Mouse (Mus musculus) limb, embryonic 15.5 days (tissue): ENCODE results near the gene Piezo1. TPM values are rescaled to one million over a fixed set of nuclear protein-coding genes. Genes with fewer than 3 reads are reported as not detected.
"Not testable (repeated sequence)": the region's sequence is repeated elsewhere in the genome, so short reads cannot be mapped to it uniquely, and the experiment has no call there.

Source experiments
- ATAC-seq: fragments of 200-750 bp; cut with Nextera tagmentation; 2 replicates; pipeline ENCODE4 v1.8.0; 2017; ENCODE audit warnings: low read depth, moderate TSS enrichment; ENCODE audit not compliant: insufficient number of reproducible peaks, low FRiP score, low TSS enrichment
- H3K27ac ChIP-seq: fragments of 300-500 bp; sonication (generic); 2 replicates; pipeline ENCODE4 v1.5.1; 2015; ENCODE audit warnings: moderate library complexity, mild to moderate bottlenecking, inconsistent platforms
- H3K27me3 ChIP-seq: fragments of 300-500 bp; sonication (generic); 2 replicates; pipeline ENCODE4 v1.6.1; 2015; ENCODE audit warnings: inconsistent platforms
- H3K36me3 ChIP-seq: fragments of 300-500 bp; sonication (generic); 2 replicates; pipeline ENCODE4 v1.6.1; 2015; ENCODE audit warnings: inconsistent platforms
- H3K4me1 ChIP-seq: fragments of 300-500 bp; sonication (generic); 2 replicates; pipeline ENCODE4 v1.6.1; 2015; ENCODE audit warnings: inconsistent platforms
- H3K4me2 ChIP-seq: fragments of 300-500 bp; sonication (generic); 2 replicates; pipeline ENCODE4 v1.6.1; 2015; ENCODE audit warnings: mild to moderate bottlenecking, inconsistent platforms
- H3K4me3 ChIP-seq: fragments of 300-500 bp; sonication (generic); 2 replicates; pipeline ENCODE4 v1.5.1; 2015; ENCODE audit warnings: mild to moderate bottlenecking, inconsistent platforms
- H3K9ac ChIP-seq: fragments of 300-500 bp; sonication (generic); 2 replicates; pipeline ENCODE4 v1.6.1; 2015; ENCODE audit warnings: inconsistent platforms
- H3K9me3 ChIP-seq: fragments of 300-500 bp; sonication (generic); 2 replicates; pipeline ENCODE4 v1.6.1; 2016; ENCODE audit warnings: inconsistent platforms
- WGBS: fragments of 180-500 bp; shearing (Covaris S2); methylation state at CpG from one replicate; pipeline ENCODE4 v1.1.7; 2015; 5-methylcytosine and 5-hydroxymethylcytosine counted together
- polyA plus RNA-seq: library from polyadenylated mRNA; unstranded; fragments of >200 nt; fragmentation: Nextera tagmentation; extraction: Ambion mirVana; gene quantifications from 2 replicates; pipeline ENCODE4 v1.2.1, GENCODE M21; 2015

The Piezo1 gene
- polyA plus RNA-seq, 1 experiment from 2014 or later, result 17.5 TPM

GRCm38 (mm10) chr8:122576648-122577022, 25.5 kb upstream of the Piezo1 start, which contains the start of gene Aprt:
Gene Aprt, minus strand, starts transcription at chr8:122576909.
- H3K9me3 ChIP-seq, result no peaks in the 10 kb centered on the region
- H3K4me1 ChIP-seq, result peaks cover 56% of the 10 kb centered on the region
- peaks cover 30% of the 10 kb centered on the region for H3K36me3 ChIP-seq
- no peaks in the 10 kb centered on the region for H3K27me3 ChIP-seq
- H3K4me2 ChIP-seq, result peak within 1 kb of the TSS; percentile 79
- ATAC-seq, result peak; percentile 89
- H3K4me3 ChIP-seq, result peak within 1 kb of the TSS; percentile 76
- H3K9ac ChIP-seq, result peak within 1 kb of the TSS; percentile 65
- under 1% methylated on average over 39 of the region's 39 CpGs for WGBS
- peak within 1 kb of the TSS; percentile 73 for H3K27ac ChIP-seq

GRCm38 (mm10) chr8:122575735-122576647, 24.9 kb upstream of the Piezo1 start:
- Histone ChIP-seq H3K9ac (peak overlapping the region; percentile 65), H3K4me2 (peak overlapping the region; percentile 79), H3K4me3 (peak overlapping the region; percentile 76), H3K27me3 (no peaks in the 10 kb centered on the region), H3K4me1 (peaks cover 54% of the 10 kb centered on the region), H3K9me3 (no peaks in the 10 kb centered on the region), H3K27ac (peak overlapping the region; percentile 73), H3K36me3 (peaks cover 37% of the 10 kb centered on the region)
- WGBS, result 16% methylated on average over 21 of the region's 21 CpGs
- no peak for ATAC-seq

DNA sequence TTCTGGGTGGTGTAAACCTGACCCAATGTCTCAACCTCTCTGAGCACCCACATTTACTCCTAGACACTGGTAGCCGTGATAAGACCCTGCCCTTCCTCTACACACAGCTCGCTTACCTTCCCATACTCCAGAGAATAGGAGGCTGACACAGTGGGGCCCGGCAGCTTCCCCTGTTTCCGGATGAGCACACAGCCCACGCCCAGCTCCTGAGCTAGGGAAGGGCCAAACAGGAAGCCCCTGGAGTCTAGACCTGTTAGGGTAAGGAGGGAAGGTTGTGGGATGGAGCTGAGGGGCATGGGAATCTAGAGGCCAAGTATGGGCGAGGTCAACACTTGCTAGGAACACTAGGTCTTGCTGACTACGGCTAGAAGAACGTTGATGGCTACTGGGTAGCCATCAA, 24.2 kb upstream of the Piezo1 start:
- Histone ChIP-seq H3K4me2 (peak overlapping the region; percentile 79), H3K36me3 (peaks cover 44% of the 10 kb centered on the region), H3K9me3 (no peaks in the 10 kb centered on the region), H3K4me1 (peaks cover 48% of the 10 kb centered on the region), H3K27me3 (no peaks in the 10 kb centered on the region), H3K27ac (no peak overlapping the region), H3K9ac (no peak overlapping the region), H3K4me3 (peak overlapping the region; percentile 76)
- no peak for ATAC-seq
- WGBS, result 70% methylated on average over 8 of the region's 8 CpGs

DNA sequence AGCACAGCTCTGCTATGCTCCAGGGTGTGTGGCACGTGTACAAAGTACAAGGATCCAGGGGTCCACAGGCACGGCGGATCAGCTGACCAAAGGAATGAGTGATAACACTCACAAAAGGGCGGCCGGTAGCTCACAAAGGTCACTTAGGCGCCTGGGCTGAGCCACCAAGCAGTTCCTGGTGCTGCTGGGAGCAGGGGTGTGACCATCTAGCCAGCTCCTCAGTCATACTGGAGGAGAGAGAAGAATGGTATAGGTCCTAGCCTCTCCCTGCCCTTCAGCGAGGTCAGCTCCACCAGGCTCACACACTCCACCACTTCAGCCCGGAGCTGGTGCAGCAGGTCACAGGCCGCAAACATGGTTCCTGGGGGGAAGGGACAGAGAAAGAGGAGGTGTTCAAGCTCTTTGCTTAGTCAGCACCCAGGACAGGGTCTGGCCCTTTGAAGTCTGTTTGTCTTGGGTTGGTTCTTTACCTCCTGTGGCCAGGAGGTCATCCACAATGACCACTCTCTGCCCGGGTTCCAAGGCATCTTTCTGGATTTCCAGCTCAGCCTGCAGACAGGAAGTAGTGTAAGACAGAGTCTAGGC, 23.6 kb upstream of the Piezo1 start:
- H3K36me3 ChIP-seq, result peaks cover 49% of the 10 kb centered on the region
- peaks cover 49% of the 10 kb centered on the region for H3K4me1 ChIP-seq
- no peaks in the 10 kb centered on the region for H3K9me3 ChIP-seq
- H3K4me3 ChIP-seq, result no peak overlapping the region
- H3K27me3 ChIP-seq, result no peaks in the 10 kb centered on the region
- no peak overlapping the region; the same call in 1 of the 2 replicates for H3K4me2 ChIP-seq
- no peak overlapping the region for H3K9ac ChIP-seq
- WGBS, result 47% methylated on average over 10 of the region's 10 CpGs
- no peak overlapping the region for H3K27ac ChIP-seq
- no peak for ATAC-seq

- Histone ChIP-seq H3K4me1 (peaks cover 49% of the 10 kb centered on the region), H3K27ac (no peak overlapping the region), H3K36me3 (peaks cover 53% of the 10 kb centered on the region), H3K4me2 (no peak overlapping the region), H3K9me3 (no peaks in the 10 kb centered on the region), H3K27me3 (no peaks in the 10 kb centered on the region), H3K4me3 (no peak overlapping the region), H3K9ac (no peak overlapping the region)
- no peak for ATAC-seq
- WGBS, result 39% methylated on average over 3 of the region's 3 CpGs
Measured at GRCm38 (mm10) chr8:122574264-122574663, 23.1 kb upstream of the Piezo1 start.

DNA sequence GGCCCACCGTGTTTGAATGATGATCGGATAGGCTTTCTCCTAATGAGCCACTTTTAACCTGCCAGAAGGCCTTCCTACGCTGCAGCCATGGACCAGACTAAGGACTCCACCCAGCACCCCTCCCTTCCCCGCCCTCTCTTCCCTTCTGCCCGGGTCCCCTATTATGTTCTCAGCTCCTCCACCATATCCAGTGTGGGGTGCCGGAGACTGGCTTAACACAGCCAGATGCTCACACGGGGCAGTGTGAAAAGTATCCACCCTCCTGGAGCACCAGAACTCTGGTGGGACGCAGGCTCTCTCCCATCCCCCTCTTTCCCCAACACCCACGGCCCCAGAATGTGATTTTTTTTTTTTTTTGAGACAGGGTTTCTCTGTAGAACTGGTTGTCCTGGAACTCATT, 22.4 kb upstream of the Piezo1 start:
- Histone ChIP-seq H3K9ac (no peak overlapping the region), H3K27me3 (no peaks in the 10 kb centered on the region), H3K4me3 (no peak overlapping the region), H3K4me2 (no peak overlapping the region), H3K4me1 (peaks cover 50% of the 10 kb centered on the region), H3K9me3 (no peaks in the 10 kb centered on the region), H3K36me3 (peaks cover 53% of the 10 kb centered on the region), H3K27ac (0 out of 2 replicates have a peak overlapping the region, but pooled peaks have one; percentile 33)
- ATAC-seq, result no peak
- 63% methylated on average over 9 of the region's 9 CpGs for WGBS

- WGBS, result 55% methylated on average over 4 of the region's 4 CpGs
- ATAC-seq, H3K9me3 ChIP-seq, H3K27me3 ChIP-seq, H3K4me3 ChIP-seq, H3K9ac ChIP-seq, H3K4me2 ChIP-seq: not testable (repeated sequence)
- H3K4me1 ChIP-seq, result peaks cover 50% of the 10 kb centered on the region
- H3K36me3 ChIP-seq, result peaks cover 53% of the 10 kb centered on the region
- 0 out of 2 replicates have a peak overlapping the region, but pooled peaks have one; percentile 33 for H3K27ac ChIP-seq
Measured at GRCm38 (mm10) chr8:122573176-122573575, 22.0 kb upstream of the Piezo1 start.

- Histone ChIP-seq H3K36me3 (peaks cover 53% of the 10 kb centered on the region), H3K27ac (no peak overlapping the region), H3K4me2 (no peak overlapping the region)
Measured at GRCm38 (mm10) chr8:122572751-122573150, 21.6 kb upstream of the Piezo1 start.

GRCm38 (mm10) chr8:122571750-122572267, 20.7 kb upstream of the Piezo1 start:
- ATAC-seq, result no peak
- Histone ChIP-seq H3K36me3 (peaks cover 53% of the 10 kb centered on the region), H3K9ac (no peak overlapping the region), H3K4me2 (no peak overlapping the region), H3K4me1 (peaks cover 49% of the 10 kb centered on the region), H3K4me3 (no peak overlapping the region), H3K27ac (no peak overlapping the region), H3K27me3 (no peaks in the 10 kb centered on the region), H3K9me3 (no peaks in the 10 kb centered on the region)
- 91% methylated on average over 17 of the region's 17 CpGs for WGBS

More at GRCm38 (mm10) chr8:122572751-122573150, 21.6 kb upstream of the Piezo1 start:
- ATAC-seq, result no peak
- no peaks in the 10 kb centered on the region for H3K9me3 ChIP-seq
- H3K4me1 ChIP-seq, result peaks cover 50% of the 10 kb centered on the region
- H3K4me3 ChIP-seq, result no peak overlapping the region
- no peaks in the 10 kb centered on the region for H3K27me3 ChIP-seq
- 89% methylated on average over 3 of the region's 3 CpGs for WGBS
- no peak overlapping the region for H3K9ac ChIP-seq

GRCm38 (mm10) chr8:122571153-122571552, 20.0 kb upstream of the Piezo1 start:
- Histone ChIP-seq H3K9ac (no peak overlapping the region), H3K27me3 (no peaks in the 10 kb centered on the region), H3K27ac (no peak overlapping the region), H3K9me3 (no peaks in the 10 kb centered on the region), H3K4me2 (no peak overlapping the region), H3K4me1 (peaks cover 49% of the 10 kb centered on the region), H3K36me3 (peaks cover 53% of the 10 kb centered on the region), H3K4me3 (no peak overlapping the region)
- 93% methylated on average over 11 of the region's 11 CpGs for WGBS
- ATAC-seq, result no peak

- Histone ChIP-seq H3K4me2 (0 out of 2 replicates have a peak overlapping the region, but pooled peaks have one; percentile 3), H3K9ac (no peak overlapping the region)
- WGBS, result 94% methylated on average over 16 of the region's 16 CpGs
Measured at GRCm38 (mm10) chr8:122569996-122570395, 18.9 kb upstream of the Piezo1 start.

DNA sequence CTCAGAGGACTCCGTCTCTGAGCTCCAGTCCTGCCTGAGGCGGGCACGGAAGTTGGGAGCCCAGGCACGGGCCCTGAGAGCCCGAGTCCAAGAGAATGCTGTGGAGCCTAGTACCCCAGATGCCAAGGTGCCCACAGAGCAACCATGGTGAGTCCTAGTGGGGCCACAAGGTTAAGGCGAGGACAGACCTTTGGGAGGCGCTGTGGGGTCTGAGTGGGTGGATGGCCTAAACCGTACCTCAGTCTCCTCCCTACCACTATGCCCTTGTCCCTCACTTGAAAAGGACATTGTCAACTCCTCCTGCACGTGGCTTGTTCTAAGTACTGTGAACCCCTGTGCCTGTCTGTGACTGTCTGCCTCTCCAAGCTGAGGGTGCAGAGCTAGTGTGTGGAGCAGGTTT, 18.2 kb upstream of the Piezo1 start:
- H3K9me3 ChIP-seq, result no peaks in the 10 kb centered on the region
- 66% methylated on average over 9 of the region's 9 CpGs for WGBS
- H3K4me1 ChIP-seq, result peaks cover 31% of the 10 kb centered on the region
- H3K4me3 ChIP-seq, result peak overlapping the region; percentile 87
- H3K36me3 ChIP-seq, result peaks cover 47% of the 10 kb centered on the region
- no peak for ATAC-seq
- H3K9ac ChIP-seq, result peak overlapping the region; percentile 97
- peak overlapping the region; percentile 59; the same call in 1 of the 2 replicates for H3K27ac ChIP-seq
- no peaks in the 10 kb centered on the region for H3K27me3 ChIP-seq
- H3K4me2 ChIP-seq, result peak overlapping the region; percentile 85

More at GRCm38 (mm10) chr8:122569996-122570395, 18.9 kb upstream of the Piezo1 start:
- Histone ChIP-seq H3K27ac (no peak overlapping the region), H3K4me1 (peaks cover 38% of the 10 kb centered on the region), H3K4me3 (no peak overlapping the region), H3K9me3 (no peaks in the 10 kb centered on the region), H3K27me3 (no peaks in the 10 kb centered on the region), H3K36me3 (peaks cover 53% of the 10 kb centered on the region)
- ATAC-seq, result no peak
